Mouse (Mus musculus) thymus, postnatal 4 days (tissue): Measurements from ENCODE around the gene Ache.

Experiments
- DNase-seq: peaks from one replicate; pipeline ENCODE4 v3.0.0; 2021

Gene Ache

GRCm38 (mm10) chr5:137334317-137334716, 47.0 kb downstream of the Ache start:
- DNase-seq: no peak

- DNase-seq: no peak
Observed at GRCm38 (mm10) chr5:137335066-137335465, 47.7 kb downstream of the Ache start.

- no peak for DNase-seq
Observed at GRCm38 (mm10) chr5:137337190-137337589, 49.9 kb downstream of the Ache start.

GRCm38 (mm10) chr5:137338256-137338655, 50.9 kb downstream of the Ache start:
- peak; percentile 90 for DNase-seq

- DNase-seq: no peak
Observed at GRCm38 (mm10) chr5:137338663-137339289, 51.5 kb downstream of the Ache start.

GRCm38 (mm10) chr5:137339290-137339979, 52.1 kb downstream of the Ache start:
- DNase-seq: no peak

GRCm38 (mm10) chr5:137340222-137340621, 52.9 kb downstream of the Ache start:
- no peak for DNase-seq

- no peak for DNase-seq
Observed at GRCm38 (mm10) chr5:137342407-137343012, 55.2 kb downstream of the Ache start.

GRCm38 (mm10) chr5:137343412-137343811, 56.1 kb downstream of the Ache start:
- DNase-seq: no peak

GRCm38 (mm10) chr5:137343869-137344268, 56.5 kb downstream of the Ache start:
- no peak for DNase-seq
